Mouse (Mus musculus) lung, postnatal 36 days (tissue): ENCODE data around the gene Kmt2a.

Experiments used
- DNase-seq: peaks from one replicate; pipeline ENCODE4 v3.0.0; 2022; ENCODE audit warnings: mixed read lengths

Kmt2a gene

GRCm38 (mm10) chr9:44881221-44881871 lies at the start of gene Kmt2a:
Gene Kmt2a (minus strand): TSS chr9:44881296.
- peak; percentile 95 for DNase-seq

DNA sequence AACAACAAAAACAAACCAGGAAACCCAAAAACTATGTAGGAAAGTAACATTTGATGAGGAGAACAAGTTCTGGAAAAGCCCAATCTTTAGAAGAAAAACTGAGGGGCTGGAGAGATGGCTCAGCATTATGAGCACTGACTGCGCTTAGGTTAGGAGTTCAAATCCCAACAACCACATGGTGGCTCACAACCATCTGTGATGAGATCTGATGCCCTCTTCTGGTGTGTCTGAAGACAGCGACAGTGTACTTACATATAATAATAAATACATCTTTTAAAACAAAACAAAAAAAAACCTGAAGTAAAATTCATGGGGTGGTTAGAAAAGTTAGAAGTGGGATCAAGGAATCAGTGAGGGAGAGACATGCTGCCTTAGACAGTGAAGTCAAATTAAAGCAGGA lies 40.4 kb upstream of the Kmt2a start:
- DNase-seq: peak; percentile 7

- peak; percentile 73 for DNase-seq
These were observed 40.0 kb upstream of the Kmt2a start for GRCm38 (mm10) chr9:44921123-44921468.

DNA sequence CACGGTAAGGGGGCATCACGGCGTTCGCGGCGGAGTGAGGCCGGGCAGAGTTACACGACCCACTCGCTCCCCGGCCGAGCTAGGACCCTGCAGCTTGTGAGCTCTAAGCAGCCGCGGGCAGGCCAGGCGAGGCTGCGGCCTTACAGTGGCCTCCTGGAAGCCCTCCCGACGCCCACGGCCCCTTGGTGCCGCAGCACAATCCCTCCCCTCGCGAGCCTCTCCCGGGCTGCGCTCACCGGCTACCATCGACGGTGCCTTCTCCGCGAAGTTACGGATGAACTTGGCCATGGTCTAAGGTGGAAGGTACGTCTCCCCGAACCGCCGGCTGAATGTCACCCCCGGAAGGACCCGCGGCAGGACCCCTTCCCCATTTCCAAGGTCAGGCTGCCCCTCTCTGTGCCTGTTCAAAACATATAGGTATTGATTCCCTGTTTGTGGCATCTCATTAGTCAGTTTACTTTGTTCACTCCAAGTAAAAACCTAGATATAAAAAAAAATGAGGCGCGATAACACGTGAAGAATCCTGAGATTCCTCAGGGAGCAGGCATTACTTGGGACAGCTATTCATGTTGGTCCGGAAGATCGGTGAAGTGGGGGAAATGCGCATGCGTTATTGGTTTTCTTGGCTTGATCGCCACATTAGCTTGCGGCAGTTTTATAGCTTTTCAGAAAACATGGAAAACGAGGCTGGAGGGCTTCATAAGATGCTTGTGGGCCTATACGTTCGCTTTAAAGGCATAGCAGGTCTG lies 39.5 kb upstream of the Kmt2a start, which contains the start of gene Atp5l:
Gene Atp5l, minus strand, starts transcription at position 369 of the 749 bp plus-strand sequence.
- peak; percentile 93 for DNase-seq

DNA sequence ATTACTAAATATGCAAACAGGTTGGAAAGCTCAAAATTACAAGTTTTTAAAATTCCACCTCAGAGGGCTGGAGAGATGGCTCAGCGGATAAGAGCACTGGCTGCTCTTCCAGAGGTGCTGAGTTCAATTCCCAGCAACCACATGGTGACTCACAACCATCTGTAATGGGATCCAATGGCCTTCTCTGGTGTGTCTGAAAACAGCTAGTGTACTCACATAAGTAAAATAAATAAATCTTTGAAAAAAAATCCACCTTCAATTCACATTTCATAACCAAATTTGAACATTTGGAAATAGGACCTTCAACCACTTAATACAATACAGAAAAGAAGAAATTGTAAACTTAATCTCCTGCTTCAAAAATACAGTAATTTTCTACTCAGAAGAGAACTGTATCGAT lies 38.5 kb upstream of the Kmt2a start:
- DNase-seq: no peak

DNA sequence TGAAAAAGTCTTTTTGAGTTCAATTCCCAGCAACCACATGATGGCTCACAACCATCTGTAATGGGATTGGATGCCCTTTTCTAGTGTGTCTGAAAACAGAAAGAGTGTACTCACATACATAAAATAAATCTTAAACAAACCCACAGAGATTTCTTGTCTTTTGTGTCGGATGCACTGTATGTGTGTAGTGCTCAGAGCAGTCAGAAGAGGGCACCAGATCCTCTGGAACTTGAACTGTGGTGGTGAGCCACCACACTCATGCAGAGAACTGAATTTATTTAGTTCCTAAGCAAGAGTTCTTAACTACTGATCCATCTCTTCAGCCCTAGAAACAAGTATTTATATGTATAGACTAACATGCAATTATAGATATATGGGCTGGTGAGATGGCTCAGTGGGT lies 35.1 kb upstream of the Kmt2a start:
- DNase-seq: peak; percentile 74

GRCm38 (mm10) chr9:44914706-44915105 lies 33.6 kb upstream of the Kmt2a start:
- no peak for DNase-seq

- DNase-seq: no peak
These were observed 30.3 kb upstream of the Kmt2a start for GRCm38 (mm10) chr9:44911365-44911764.

DNA sequence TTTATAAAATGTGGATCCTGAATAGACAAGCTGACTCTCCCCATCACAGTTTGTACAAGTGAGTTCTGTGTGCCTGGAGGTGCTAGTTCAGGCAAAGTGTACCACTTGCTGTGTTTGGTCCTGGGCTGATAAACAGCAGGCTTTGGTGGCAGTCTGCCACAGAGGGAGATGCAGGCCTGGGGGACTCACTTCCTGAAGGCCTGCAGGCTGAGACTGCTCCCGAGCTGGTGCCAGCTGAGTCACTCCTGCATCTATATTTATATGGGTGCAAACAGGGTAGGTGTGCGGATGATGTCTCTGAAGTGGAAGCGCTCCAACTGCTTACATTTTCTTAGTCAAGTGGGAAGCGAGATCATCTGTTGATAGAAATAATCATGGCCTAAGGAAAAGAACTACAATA lies 24.5 kb upstream of the Kmt2a start:
- peak; percentile 7 for DNase-seq

DNA sequence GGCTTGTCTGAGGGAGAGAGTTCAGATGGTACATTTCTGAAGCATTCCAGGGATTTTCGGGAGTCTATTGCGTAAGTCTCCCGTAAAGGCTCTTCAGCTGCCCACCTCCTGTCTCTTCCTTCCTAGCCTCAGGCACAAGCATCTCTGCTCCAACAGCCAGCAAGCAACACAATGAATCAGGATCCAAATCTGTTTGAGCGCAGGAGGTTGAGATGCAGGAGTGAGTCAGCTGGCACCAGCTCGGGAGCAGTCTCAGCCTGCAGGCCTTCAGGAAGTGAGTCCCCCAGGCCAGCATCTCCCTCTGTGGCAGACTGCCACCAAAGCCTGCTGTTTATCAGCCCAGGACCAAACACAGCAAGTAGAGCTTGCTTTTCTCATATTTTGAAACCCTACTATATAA lies 23.9 kb upstream of the Kmt2a start:
- peak; percentile 58 for DNase-seq

GRCm38 (mm10) chr9:44903856-44904255 lies 22.8 kb upstream of the Kmt2a start:
- no peak for DNase-seq

- peak; percentile 24 for DNase-seq
These were observed 19.3 kb upstream of the Kmt2a start for GRCm38 (mm10) chr9:44900402-44900801.

DNA sequence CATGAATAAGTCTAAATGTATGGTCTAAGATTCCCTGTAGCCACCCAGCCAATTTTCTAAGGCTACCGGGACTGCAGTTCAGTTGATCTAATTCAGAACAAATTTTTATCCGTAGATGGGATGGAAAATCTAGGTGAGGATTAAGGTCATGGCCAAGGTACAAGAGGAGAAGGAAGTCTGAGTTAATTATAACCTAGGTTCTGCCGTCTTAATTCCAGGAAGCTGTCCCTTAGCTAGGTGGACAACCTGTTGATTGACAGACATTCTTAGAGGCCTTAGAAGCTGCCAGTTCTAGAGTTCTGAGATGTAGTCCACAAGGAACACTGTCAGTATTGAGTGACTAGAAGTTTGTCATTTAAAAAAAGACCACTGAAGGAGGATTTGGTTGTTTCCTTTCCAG lies 18.6 kb upstream of the Kmt2a start:
- no peak for DNase-seq

- no peak for DNase-seq
These were observed 15.9 kb upstream of the Kmt2a start for GRCm38 (mm10) chr9:44897024-44897423.

DNA sequence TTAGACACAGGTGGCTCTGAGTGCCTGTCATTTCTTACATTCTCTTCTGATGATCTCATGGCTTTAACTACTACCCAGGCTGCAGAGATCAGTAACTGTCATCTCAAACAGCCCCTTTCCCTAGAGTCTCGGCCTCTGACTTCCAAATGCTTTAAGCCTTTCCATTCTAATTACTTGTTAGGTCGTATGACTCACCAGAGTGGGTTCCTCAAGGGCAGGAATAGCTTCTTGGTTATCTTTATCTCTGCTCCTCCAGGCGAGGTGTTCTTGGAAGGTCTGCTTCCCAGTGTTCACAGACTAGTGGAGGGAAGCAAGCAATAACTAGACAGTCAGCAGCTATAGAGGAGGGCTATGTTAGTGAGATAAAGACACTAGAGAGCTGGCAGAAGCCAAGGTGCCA lies 11.6 kb upstream of the Kmt2a start:
- DNase-seq: no peak

- DNase-seq: no peak
These were observed 10.1 kb upstream of the Kmt2a start for GRCm38 (mm10) chr9:44891210-44891609.

GRCm38 (mm10) chr9:44890122-44890521 lies 9.0 kb upstream of the Kmt2a start:
- DNase-seq: no peak

GRCm38 (mm10) chr9:44888114-44888624 lies 7.1 kb upstream of the Kmt2a start:
- no peak for DNase-seq

DNA sequence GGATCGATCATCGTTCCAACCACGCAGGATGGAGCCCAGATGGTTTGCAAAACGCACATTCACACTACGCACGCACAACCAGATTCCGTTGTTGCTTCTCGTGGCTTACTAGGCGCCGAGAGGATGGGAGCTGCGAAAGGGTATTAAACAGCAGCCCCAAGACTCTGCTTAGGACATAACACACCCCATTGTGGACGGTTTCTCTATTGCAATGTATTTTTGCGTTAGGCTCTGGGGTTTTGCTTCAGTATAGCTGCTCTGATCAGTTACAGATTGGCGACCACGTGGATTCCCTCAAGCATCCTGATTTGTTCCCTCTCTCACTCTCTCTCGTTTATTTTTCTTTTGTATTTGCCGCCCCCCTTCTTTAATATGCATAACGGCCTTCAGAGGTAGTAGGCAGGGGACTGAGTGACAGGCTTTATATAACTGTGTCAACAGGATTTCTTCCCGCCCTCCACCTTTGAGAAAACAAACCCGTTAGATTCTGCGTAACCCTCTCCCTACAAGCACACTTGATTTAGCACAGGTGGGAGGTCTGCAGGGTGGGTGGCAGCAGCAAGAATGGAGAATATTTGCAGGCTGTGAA lies 2.0 kb upstream of the Kmt2a start:
- DNase-seq: no peak

DNA sequence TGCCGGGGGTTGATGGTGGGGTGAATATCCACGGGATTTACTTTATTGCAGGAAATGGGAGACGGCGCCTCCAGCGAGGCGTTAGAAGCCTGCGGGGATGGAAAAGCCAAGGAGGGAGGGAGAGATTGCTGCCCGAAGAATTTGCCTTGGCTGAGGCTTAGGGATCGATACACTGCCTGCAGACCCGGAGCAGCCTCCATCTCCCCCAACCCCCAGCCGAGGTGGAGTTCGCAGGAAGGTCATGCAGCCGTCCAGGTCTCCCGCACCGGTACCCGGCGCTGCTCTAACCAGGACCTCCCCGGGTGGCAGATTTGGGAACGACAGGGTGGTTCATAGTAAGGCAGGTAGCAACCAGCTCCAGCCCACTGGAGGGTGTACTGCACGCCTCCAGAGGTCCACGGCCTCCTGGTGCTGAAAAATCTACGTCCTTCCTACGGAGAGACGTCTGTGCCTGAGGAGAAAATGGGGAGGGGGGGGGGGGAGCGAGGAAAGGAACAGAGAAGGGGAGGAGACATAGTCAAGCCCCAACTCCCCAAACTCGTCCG lies 1.4 kb upstream of the Kmt2a start:
- DNase-seq: peak; percentile 48

- DNase-seq: peak; percentile 77
These were observed 892 bp upstream of the Kmt2a start for GRCm38 (mm10) chr9:44881941-44882435.

- peak; percentile 10 for DNase-seq
These were observed 601 bp downstream of the Kmt2a start for GRCm38 (mm10) chr9:44880309-44881081.
